Mouse (Mus musculus) embryonic fibroblast, embryonic 13.5 days (primary cell): ENCODE results near the gene Slc2a1.

Experiments
- CTCF ChIP-seq: IDR thresholded peaks from 2 replicates; pipeline ENCODE4 v1.5.1; 2011; ENCODE audit warnings: mild to moderate bottlenecking, control low read depth, low read length, moderate library complexity, borderline replicate concordance; ENCODE audit not compliant: insufficient read depth
- POLR2A ChIP-seq: IDR thresholded peaks from 2 replicates; pipeline ENCODE4 v1.6.1; 2011; ENCODE audit warnings: low read depth, mild to moderate bottlenecking, control low read depth, low read length, moderate library complexity

GRCm38 (mm10) chr4:119067204-119067603 is 41.3 kb upstream of the Slc2a1 start:
- TF ChIP-seq POLR2A (no peak), CTCF (no peak)
